Mouse (Mus musculus) liver, embryonic 14.5 days (tissue): ENCODE results near the gene Slc25a33.

ENCODE experiments used
- CTCF ChIP-seq: IDR thresholded peaks from 2 replicates; pipeline ENCODE4 v1.5.1; 2016; ENCODE audit warnings: antibody characterized with exemption, low read depth, control low read depth
- EP300 ChIP-seq: IDR thresholded peaks from 2 replicates; pipeline ENCODE4 v1.6.1; 2016; ENCODE audit warnings: antibody characterized with exemption, low read depth

DNA sequence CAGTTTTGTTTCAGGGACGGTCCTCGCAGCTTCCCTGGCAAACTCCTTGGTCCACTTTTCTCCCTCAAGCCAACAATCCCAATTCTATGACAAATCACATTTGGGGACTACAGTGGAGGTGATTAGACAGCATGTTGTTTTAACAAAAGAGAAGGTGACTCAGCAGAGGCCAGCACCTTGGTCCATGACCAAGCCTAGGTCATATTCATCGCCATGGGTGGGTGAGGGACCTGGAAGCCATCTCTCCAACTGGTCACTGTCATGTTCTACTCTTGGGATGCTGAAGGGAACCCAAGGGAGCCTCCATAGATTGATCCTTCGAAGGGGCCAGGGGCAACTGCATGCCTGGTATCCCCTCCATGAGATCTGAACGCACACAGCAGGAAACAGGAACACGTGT lies 39.8 kb downstream of the Slc25a33 start:
- TF ChIP-seq CTCF = no peak
- no peak for TF ChIP-seq EP300
